Mouse (Mus musculus) thymus, adult 2 months (tissue): Measurements from ENCODE around the gene Gpatch2. TPM values are rescaled to one million over a fixed set of nuclear protein-coding genes. Genes with fewer than 3 reads are reported as not detected.

Source experiments
- DNase-seq: peaks from one replicate; pipeline ENCODE4 v3.0.0; 2021
- H3K27ac ChIP-seq: fragments of 200-500 bp; 2 replicates; pipeline ENCODE4 v1.5.1; 2012; ENCODE audit warnings: low read length, control low read depth; ENCODE audit not compliant: control insufficient read depth, insufficient read depth
- H3K27me3 ChIP-seq: fragments of 200-500 bp; 2 replicates; pipeline ENCODE4 v1.6.1; 2012; ENCODE audit warnings: mild to moderate bottlenecking, low read length, moderate library complexity, mixed read lengths; ENCODE audit not compliant: control insufficient read depth, insufficient read depth
- H3K36me3 ChIP-seq: fragments of 200-500 bp; 2 replicates; pipeline ENCODE4 v1.6.1; 2012; ENCODE audit warnings: mild to moderate bottlenecking, low read length, moderate library complexity; ENCODE audit not compliant: control insufficient read depth, insufficient read depth
- H3K4me1 ChIP-seq: fragments of 200-500 bp; replicated peaks from 2 replicates; pipeline ENCODE4 v1.6.1; 2012; ENCODE audit warnings: low read length; ENCODE audit not compliant: control insufficient read depth, insufficient read depth
- H3K4me3 ChIP-seq: fragments of 200-500 bp; 2 replicates; pipeline ENCODE4 v1.5.1; 2012; ENCODE audit warnings: mild to moderate bottlenecking, low read length, control low read depth, moderate library complexity; ENCODE audit not compliant: control insufficient read depth, insufficient read depth
- CTCF ChIP-seq: fragments of 200-500 bp; IDR thresholded peaks from 2 replicates; pipeline ENCODE4 v1.5.1; 2012; ENCODE audit warnings: mild to moderate bottlenecking, control low read depth, low read length, moderate library complexity, borderline replicate concordance; ENCODE audit not compliant: control insufficient read depth, poor library complexity, insufficient read depth; ENCODE audit errors: extremely low read depth
- POLR2A ChIP-seq: fragments of 200-500 bp; IDR thresholded peaks from 2 replicates; pipeline ENCODE4 v1.6.1; 2012; ENCODE audit warnings: mild to moderate bottlenecking, low read length, control low read depth, moderate library complexity; ENCODE audit not compliant: control insufficient read depth, poor library complexity, insufficient read depth; ENCODE audit errors: extremely low read depth
- WGBS: fragments of 180-500 bp; shearing (Covaris S2); methylation state at CpG from one replicate; pipeline ENCODE4 v1.1.7; 2018; 5-methylcytosine and 5-hydroxymethylcytosine counted together
- polyA plus RNA-seq: library from polyadenylated mRNA; depleted of rRNA; stranded (reverse); fragments of >200 nt; gene quantifications from 2 replicates; pipeline ENCODE4 v1.2.3, GENCODE M21; 2012

Gene Gpatch2
- polyA plus RNA-seq, 1 experiment: 13.0 TPM

DNA sequence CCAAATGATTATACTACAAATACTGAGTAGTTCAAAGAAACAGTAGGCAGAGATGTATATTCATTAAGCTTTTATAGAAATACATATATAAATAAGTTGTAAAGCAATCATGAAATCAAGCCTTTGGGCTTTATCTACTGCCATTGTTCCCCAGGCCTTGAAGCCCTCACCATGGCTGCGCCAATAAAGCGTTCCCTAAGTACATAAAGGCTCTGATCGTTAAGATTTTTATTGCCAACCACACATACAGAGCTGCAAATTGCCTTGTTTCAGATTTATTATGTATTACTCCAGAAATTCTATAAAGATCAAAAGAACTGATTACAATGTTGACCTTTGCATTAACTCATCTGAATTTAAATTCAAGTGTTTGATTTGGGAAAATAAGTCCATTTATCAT lies 71.6 kb downstream of the Gpatch2 start:
- 97% methylated on average over 3 of the region's 3 CpGs for WGBS
- no peaks in the 10 kb centered on the region for H3K36me3 ChIP-seq
- no peak for DNase-seq

GRCm38 (mm10) chr1:187290186-187290585 lies 74.9 kb downstream of the Gpatch2 start:
- no peak for DNase-seq
- Histone ChIP-seq H3K36me3 (no peaks in the 10 kb centered on the region), H3K4me3 (no peak overlapping the region), H3K27ac (no peak overlapping the region), H3K4me1 (no peaks in the 10 kb centered on the region), H3K27me3 (no peaks in the 10 kb centered on the region)
- WGBS: 89% methylated on average over 7 of the region's 7 CpGs
- no peak for TF ChIP-seq POLR2A
- no peak for TF ChIP-seq CTCF

More for the DNA sequence above, 71.6 kb downstream of the Gpatch2 start:
- Histone ChIP-seq H3K4me3 (no peak overlapping the region), H3K27me3 (no peaks in the 10 kb centered on the region), H3K27ac (no peak overlapping the region), H3K4me1 (peaks cover 5% of the 10 kb centered on the region; the same call in 1 of the 2 replicates)
- TF ChIP-seq CTCF (no peak), POLR2A (no peak)

- WGBS: 96% methylated on average over 10 of the region's 10 CpGs
- Histone ChIP-seq H3K4me1 (no peaks in the 10 kb centered on the region), H3K27me3 (no peaks in the 10 kb centered on the region), H3K27ac (no peak overlapping the region), H3K36me3 (no peaks in the 10 kb centered on the region), H3K4me3 (no peak overlapping the region)
- TF ChIP-seq POLR2A: no peak
- TF ChIP-seq CTCF: no peak
- no peak for DNase-seq
These were observed 76.4 kb downstream of the Gpatch2 start for GRCm38 (mm10) chr1:187291480-187292394.

- Histone ChIP-seq H3K27me3 (no peaks in the 10 kb centered on the region), H3K27ac (no peak overlapping the region), H3K4me1 (no peaks in the 10 kb centered on the region), H3K4me3 (no peak overlapping the region), H3K36me3 (no peaks in the 10 kb centered on the region)
- TF ChIP-seq CTCF (no peak), POLR2A (no peak)
- DNase-seq: no peak
- 98% methylated on average over 3 of the region's 3 CpGs for WGBS
These were observed 77.1 kb downstream of the Gpatch2 start for GRCm38 (mm10) chr1:187292395-187292749.

DNA sequence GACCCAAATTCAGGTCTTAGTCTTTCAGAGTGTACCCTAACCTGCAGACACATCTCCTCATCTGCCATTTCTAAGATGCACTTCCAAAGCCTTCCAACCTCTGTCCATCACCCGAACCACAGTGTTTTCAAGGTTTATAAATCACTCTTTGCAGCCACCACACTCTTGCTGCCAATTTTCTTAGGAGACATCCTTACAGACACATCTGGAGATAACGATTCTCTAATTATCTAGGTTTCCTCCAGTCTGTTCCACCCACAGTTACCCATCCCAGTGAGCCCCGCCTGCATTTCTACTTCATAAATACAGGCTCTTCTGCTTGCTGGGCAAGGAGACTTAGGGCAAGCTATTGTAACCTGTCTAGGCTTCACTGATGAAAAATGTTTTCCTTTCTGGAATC lies 77.9 kb downstream of the Gpatch2 start:
- DNase-seq: no peak
- Histone ChIP-seq H3K4me3 (no peak overlapping the region), H3K4me1 (no peaks in the 10 kb centered on the region), H3K27me3 (no peaks in the 10 kb centered on the region), H3K36me3 (no peaks in the 10 kb centered on the region), H3K27ac (no peak overlapping the region)
- 92% methylated on average over 3 of the region's 3 CpGs for WGBS
- TF ChIP-seq CTCF: no peak

DNA sequence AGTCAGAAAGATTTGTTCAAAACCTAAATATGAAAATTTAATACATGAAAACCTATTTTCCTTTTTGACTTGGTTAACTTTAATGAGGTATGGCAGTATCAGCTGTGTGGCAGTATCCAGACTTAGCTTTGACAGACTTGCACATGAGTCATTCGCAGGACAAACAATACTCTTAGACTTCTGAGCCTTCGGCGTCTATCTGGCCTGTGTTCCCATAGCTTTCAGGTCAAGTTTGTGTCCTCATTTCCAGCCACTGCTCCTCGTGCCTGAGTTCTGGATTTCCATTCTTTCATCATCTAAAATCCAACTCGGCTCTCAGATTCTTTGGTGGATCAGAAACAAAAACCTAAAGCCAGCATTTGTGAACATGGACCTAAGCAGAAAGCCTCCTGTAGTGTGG lies 79.2 kb downstream of the Gpatch2 start:
- no peaks in the 10 kb centered on the region for H3K27me3 ChIP-seq
- H3K27ac ChIP-seq: no peak overlapping the region; the same call in 1 of the 2 replicates
- DNase-seq: no peak
- H3K36me3 ChIP-seq: no peaks in the 10 kb centered on the region
- no peak overlapping the region for H3K4me3 ChIP-seq
- 88% methylated on average over 5 of the region's 5 CpGs for WGBS
- no peak for TF ChIP-seq POLR2A
- no peak for TF ChIP-seq CTCF
- no peaks in the 10 kb centered on the region for H3K4me1 ChIP-seq

DNA sequence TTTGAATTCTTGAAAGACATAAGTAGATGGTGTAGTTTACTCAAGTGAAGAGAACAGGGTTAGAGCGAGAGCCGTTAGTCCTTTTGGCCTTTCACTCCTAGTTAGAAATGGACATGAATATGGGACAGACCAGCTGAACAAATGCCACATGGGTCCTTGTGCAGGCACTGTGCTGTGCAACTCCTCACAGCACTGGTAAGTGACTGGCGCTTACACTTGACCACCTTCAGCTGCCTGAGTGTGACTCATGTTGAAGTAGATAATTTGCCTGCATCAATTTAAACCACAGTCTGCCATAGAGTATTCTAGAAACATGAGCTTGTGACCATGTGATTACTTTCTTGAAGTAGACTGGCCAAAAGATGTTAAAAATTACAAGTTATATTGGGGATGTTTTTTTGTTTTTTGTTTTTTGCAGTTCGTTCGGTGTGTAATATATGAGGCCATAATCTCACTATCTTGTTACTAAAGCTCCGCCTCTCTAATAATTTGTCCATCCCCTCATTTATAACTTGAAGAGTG lies 79.8 kb downstream of the Gpatch2 start:
- 98% methylated on average over 6 of the region's 6 CpGs for WGBS
- Histone ChIP-seq H3K4me3 (no peak overlapping the region), H3K27me3 (no peaks in the 10 kb centered on the region), H3K27ac (no peak overlapping the region), H3K36me3 (no peaks in the 10 kb centered on the region), H3K4me1 (no peaks in the 10 kb centered on the region)
- TF ChIP-seq POLR2A (no peak), CTCF (no peak)
- DNase-seq: no peak
